ENCODE assay signal across 9 mouse cellular contexts in the genomic region with DNA sequence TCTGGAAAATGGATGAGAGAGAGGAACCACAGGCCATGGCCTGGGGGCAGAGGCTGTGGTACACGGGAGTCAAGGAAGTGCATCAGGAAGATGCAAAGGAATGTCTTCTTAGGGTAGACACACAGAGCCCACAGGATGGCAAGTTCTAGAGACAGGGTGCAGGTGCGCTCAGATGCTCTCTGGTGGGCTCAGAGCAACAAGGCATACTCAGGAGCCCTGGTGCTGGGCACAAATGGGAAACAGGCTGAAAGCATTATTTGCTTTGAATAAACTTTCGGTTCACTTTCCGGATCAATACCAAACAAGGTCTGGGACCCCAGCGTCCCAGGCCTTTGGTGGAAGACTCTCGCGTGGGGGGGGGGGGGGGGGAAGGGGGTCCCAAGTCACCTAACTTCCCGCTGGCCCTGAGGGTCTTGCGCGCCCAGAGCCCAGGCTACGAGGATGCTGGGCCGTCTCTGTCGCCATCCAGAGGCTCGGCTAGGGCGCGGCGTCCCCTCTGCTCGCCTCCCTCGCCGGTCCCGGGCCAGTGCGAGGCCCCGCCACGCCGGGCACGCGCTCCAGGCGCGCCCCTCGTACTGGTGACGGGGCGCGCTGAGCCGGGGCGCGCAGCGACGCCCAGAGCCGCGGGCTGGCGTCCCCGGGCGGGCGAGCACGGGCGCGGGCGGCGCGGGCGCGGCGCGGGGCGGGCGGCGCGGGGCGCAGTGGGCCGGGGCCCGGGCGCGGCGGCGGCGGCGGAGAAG. TPM values are rescaled to one million over a fixed set of nuclear protein-coding genes. Genes with fewer than 3 reads are reported as not detected.
DNase-seq lines count a peak whose midpoint lies in the region; ATAC-seq lines count a peak whose summit lies in the region.
"Had no signal": no experiment of that assay in that cellular context is flagged by ENCODE, and none has a peak within 500 bp of the region (broad histone marks: within the 10 kb centered on the region; RNA-seq: fewer than 3 reads in every experiment).

TSS of gene Fam19a5 (plus strand) at position 701 of the 740 bp plus-strand sequence.

- DNase-seq in heart, postnatal 4 days, result no peak
- no peak for DNase-seq in adrenal gland, postnatal 25 days
- DNase-seq in embryonic facial prominence, embryonic 14.5 days (ENCODE audit: low spot score), result peak; percentile 66
- DNase-seq in layer of hippocampus, adult 9-11 months, result peak; percentile 72
- DNase-seq in thymus, postnatal 0 days (ENCODE audit: low spot score), result no peak
- no peak for DNase-seq in spleen, postnatal 36 days (ENCODE audit: low spot score in 2 of 2)

- WGBS in heart, embryonic 12.5 days, result 9% methylated on average over 47 of the region's 67 CpGs
- 3% methylated on average over 12 of the region's 67 CpGs for WGBS in embryonic facial prominence, embryonic 14.5 days
- 2% methylated on average over 39 of the region's 67 CpGs for WGBS in midbrain, embryonic 13.5 days

- H3K4me1 ChIP-seq in heart, embryonic 12.5 days (replicated peaks), result peaks cover 5% of the 10 kb centered on the region; the same call in 1 of the 2 replicates
- no peaks in the 10 kb centered on the region for H3K4me1 ChIP-seq in embryonic facial prominence, embryonic 14.5 days (ENCODE audit: control insufficient read depth, insufficient read depth, low read length)
- peaks cover 41% of the 10 kb centered on the region for H3K4me1 ChIP-seq in midbrain, embryonic 13.5 days (replicated peaks)

- ATAC-seq in heart, embryonic 12.5 days (ENCODE audit: insufficient number of reproducible peaks, low FRiP score), result 0 out of 2 replicates have a peak, but pooled peaks have one; percentile 48
- peak; percentile 74 for ATAC-seq in embryonic facial prominence, embryonic 14.5 days (ENCODE audit: low read depth)
- ATAC-seq in midbrain, embryonic 13.5 days, result peak; percentile 90

- no peak within 1 kb of the TSS for H3K27ac ChIP-seq in heart, embryonic 12.5 days (ENCODE audit: poor library complexity, severe bottlenecking)
- no peak within 1 kb of the TSS for H3K27ac ChIP-seq in embryonic facial prominence, embryonic 14.5 days (replicated peaks; ENCODE audit: low read depth, low read length)
- peak within 1 kb of the TSS; percentile 82 for H3K27ac ChIP-seq in midbrain, embryonic 13.5 days

- peak within 1 kb of the TSS; percentile 56 for H3K4me3 ChIP-seq in heart, embryonic 12.5 days
- H3K4me3 ChIP-seq in embryonic facial prominence, embryonic 14.5 days (ENCODE audit: low read depth, low read length), result peak within 1 kb of the TSS; percentile 58
- peak within 1 kb of the TSS; percentile 85 for H3K4me3 ChIP-seq in midbrain, embryonic 13.5 days (replicated peaks)
- H3K4me3 ChIP-seq: myocyte had no signal

- no peaks in the 10 kb centered on the region for H3K9me3 ChIP-seq in heart, embryonic 12.5 days (replicated peaks)
- no peaks in the 10 kb centered on the region for H3K9me3 ChIP-seq in embryonic facial prominence, embryonic 14.5 days (ENCODE audit: control insufficient read depth, low read length)
- no peaks in the 10 kb centered on the region for H3K9me3 ChIP-seq in midbrain, embryonic 13.5 days

- peaks cover 91% of the 10 kb centered on the region for H3K27me3 ChIP-seq in heart, embryonic 12.5 days (replicated peaks)
- H3K27me3 ChIP-seq in embryonic facial prominence, embryonic 14.5 days (replicated peaks; ENCODE audit: control insufficient read depth, insufficient read depth, low read length), result peaks cover 64% of the 10 kb centered on the region
- peaks cover 22% of the 10 kb centered on the region; the same call in 1 of the 2 replicates for H3K27me3 ChIP-seq in midbrain, embryonic 13.5 days

- peak within 1 kb of the TSS; percentile 92 for H3K4me2 ChIP-seq in heart, embryonic 12.5 days
- peak within 1 kb of the TSS; percentile 98 for H3K4me2 ChIP-seq in embryonic facial prominence, embryonic 14.5 days (ENCODE audit: low read depth, low read length)
- H3K4me2 ChIP-seq in midbrain, embryonic 13.5 days (replicated peaks), result peak within 1 kb of the TSS; percentile 75

- no peaks in the 10 kb centered on the region for H3K36me3 ChIP-seq in heart, embryonic 12.5 days
- H3K36me3 ChIP-seq in embryonic facial prominence, embryonic 14.5 days (ENCODE audit: control insufficient read depth, insufficient read depth, low read length), result no peaks in the 10 kb centered on the region
- H3K36me3 ChIP-seq in midbrain, embryonic 13.5 days, result no peaks in the 10 kb centered on the region

- H3K9ac ChIP-seq in heart, embryonic 12.5 days, result peak within 1 kb of the TSS; percentile 42; the same call in 1 of the 2 replicates
- H3K9ac ChIP-seq in embryonic facial prominence, embryonic 14.5 days (ENCODE audit: low read depth, low read length), result peak within 1 kb of the TSS; percentile 65
- peak within 1 kb of the TSS; percentile 83 for H3K9ac ChIP-seq in midbrain, embryonic 13.5 days (replicated peaks)

RNA-seq across cellular contexts. Expression of gene Fam19a5, which starts in this region (rescaled TPM):
- polyA plus RNA-seq in heart, embryonic 12.5 days (2016; fragmentation: Nextera tagmentation; extraction: Ambion mirVana), result 0.95 and 1.3 TPM in 2 replicates
- total RNA-seq in heart, postnatal 4 days (2021), result 1 to 10 TPM; 1.2 to 1.5 TPM
- 19.0 and 24.5 TPM in 2 replicates for total RNA-seq in adrenal gland, postnatal 25 days (2021)
- 4.7 and 5.8 TPM in 2 replicates for polyA plus RNA-seq in embryonic facial prominence, embryonic 14.5 days (2014; fragmentation: Nextera tagmentation; extraction: Ambion mirVana)
- 13.1 and 14.8 TPM in 2 replicates for polyA plus RNA-seq in midbrain, embryonic 13.5 days (2015; fragmentation: Nextera tagmentation; extraction: Ambion mirVana)
- 0.72 and 0.91 TPM in 2 replicates for polyA plus RNA-seq in thymus, postnatal 0 days (2015; fragmentation: Nextera tagmentation; extraction: Ambion mirVana)

Comparison
In these comparisons a context has a peak if more than half of its experiments do, and no peak if none do; other contexts are left out.
1. DNase-seq: peak in embryonic facial prominence, embryonic 14.5 days (single experiment) and layer of hippocampus, adult 9-11 months (single experiment); none in heart, postnatal 4 days (single experiment), adrenal gland, postnatal 25 days (single experiment), thymus, postnatal 0 days (single experiment) and spleen, postnatal 36 days (0 of 2).
2. Peak in every context shown above with its lines, with median percentiles within 50 percentile points of each other: ATAC-seq, H3K4me2 ChIP-seq, H3K4me3 ChIP-seq and H3K9ac ChIP-seq.